Mouse (Mus musculus): ENCODE results near the gene Rere.
A peak's percentile ranks its signal among the peaks of the same experiment; 100 is the strongest.

DNA sequence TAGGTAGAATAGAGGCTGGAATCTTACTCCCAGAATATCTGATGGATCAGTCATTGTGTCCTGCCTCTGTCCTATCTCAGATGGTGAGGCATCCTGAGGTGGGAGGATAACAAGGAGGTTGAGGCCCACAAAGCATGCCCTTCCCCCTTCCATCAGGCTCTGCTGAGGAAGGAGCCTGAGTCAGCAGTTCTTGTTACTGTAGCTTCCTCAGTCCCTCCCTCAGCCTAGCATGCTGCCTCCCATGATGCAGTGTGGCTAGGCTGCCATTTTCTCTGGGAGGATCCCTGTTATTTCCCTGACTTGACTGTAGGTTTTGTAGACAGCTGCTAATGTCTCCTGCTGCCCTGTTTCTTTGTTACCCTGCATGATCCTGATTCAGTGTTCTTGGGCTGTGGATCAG lies 241.9 kb downstream of the Rere start:
- TF ChIP-seq GATA1 (IDR thresholded peaks at IDR 0.05; ENCODE audit: low read length) (no peak), TAL1 (IDR thresholded peaks at IDR 0.05; ENCODE audit: low read length) (peak; percentile 21; the same call in 1 of the 3 replicates)

Measured in erythroblast, embryonic 14.5 days (primary cell).